Mouse (Mus musculus) spleen, postnatal 14 days (tissue): ENCODE data around the gene Nsmce1.

Experiments used
- DNase-seq, 2 experiments: peaks; one replicate each; pipeline ENCODE4 v3.0.0; 2021 to 2022; ENCODE audit warnings: low spot score in 2 of 2

Nsmce1 gene

GRCm38 (mm10) chr7:125491760-125492159 is 364 bp upstream of the Nsmce1 start:
- DNase-seq, result no peak

DNA sequence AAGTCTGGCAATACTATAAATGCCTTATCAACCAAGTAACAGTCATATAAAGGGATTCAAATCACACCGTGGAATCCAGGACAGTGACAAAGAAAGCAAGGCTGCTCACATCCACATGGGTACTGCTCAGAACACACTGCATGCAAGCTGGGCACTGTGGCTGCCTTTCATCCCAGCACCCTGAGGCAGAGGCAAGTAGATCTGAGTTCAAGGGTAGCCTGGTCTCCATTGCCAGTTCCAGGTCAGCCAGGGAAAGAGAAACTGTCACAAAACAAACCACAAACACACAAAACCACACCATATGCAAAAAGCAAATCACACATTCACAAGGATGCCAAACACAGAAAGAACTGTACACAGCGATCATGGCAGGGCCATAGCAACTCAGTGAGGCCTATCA is 1.8 kb downstream of the Nsmce1 start:
- DNase-seq, result no peak

DNA sequence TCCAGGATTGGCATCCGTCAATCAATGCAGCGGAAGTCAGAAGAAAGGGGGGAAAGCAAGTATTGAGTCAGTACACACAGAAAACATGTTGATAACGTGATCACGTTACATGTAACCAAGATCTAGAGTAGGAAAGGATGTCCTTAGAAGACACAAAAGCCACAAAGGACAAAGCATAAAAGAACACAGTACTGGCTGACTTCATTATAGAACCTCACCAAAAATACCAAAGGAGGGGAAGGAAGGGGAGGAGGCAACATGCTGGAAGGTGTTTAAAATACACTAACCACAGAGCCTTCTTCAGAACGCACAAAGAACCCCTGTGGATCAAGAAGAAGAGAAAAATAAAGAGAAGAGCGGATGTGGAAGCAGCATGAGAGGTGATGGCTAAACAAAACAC is 2.7 kb downstream of the Nsmce1 start:
- no peak for DNase-seq

DNA sequence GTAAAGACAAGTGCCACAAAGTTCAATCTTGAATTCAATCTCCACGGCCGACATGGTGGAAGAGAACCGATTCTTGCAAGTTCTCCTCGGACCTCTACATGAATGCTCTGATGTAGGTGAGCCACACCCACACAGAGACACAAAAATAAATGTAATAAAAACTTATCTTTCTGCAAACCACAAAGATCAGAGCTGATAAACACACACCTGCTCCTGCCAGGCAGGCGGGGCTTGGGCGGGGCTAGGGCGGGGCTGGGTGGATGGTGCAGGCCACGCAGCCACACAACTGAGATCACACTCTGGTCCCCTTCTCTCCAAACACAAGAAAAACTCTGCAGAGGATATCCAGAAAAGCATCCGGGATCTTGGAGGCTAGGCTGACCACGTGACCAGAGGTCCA is 4.3 kb downstream of the Nsmce1 start:
- no peak for DNase-seq

- DNase-seq, result no peak
Measured at GRCm38 (mm10) chr7:125486121-125486630, 5.2 kb downstream of the Nsmce1 start.

DNA sequence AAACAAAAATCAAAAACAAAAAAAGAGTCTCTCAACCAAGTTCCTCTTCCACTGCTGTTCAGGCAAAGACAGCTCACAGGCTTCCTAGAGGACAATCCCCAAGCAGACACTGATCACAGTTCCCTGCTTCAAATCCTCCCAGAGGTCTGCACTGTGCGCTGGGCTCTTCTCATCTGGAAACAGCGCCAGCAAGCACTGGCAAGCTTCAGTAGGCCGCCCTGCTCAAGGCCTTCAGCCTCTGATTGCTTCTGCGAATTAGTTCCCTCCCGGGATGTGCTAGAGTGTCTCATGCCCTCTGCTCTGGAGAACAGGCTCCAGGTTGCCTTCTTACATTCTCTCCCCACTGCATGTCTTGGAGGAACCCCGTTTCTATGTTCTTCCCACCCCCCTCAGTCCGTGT is 6.6 kb downstream of the Nsmce1 start:
- no peak for DNase-seq

DNA sequence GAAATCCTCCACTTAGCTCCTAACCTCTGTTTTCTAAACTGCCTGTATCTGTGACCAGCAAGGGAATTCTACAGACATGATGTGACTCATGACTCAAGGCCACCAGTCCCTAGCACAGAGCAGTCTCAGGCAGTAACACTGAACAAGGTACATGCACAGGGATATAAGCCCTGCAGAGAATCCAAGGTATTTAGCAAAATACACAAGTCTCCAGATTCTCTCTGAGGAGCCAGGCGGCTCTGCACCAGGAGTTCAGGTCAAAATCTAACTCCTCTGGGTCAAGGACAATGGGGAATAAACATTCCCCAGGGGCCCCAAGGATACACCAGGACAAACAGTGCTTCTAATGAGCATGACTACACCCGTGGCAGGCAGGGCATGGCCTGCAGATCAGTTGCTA is 8.5 kb downstream of the Nsmce1 start:
- no peak for DNase-seq

GRCm38 (mm10) chr7:125482339-125482738 is 9.1 kb downstream of the Nsmce1 start:
- DNase-seq, result no peak

- no peak for DNase-seq
Measured at GRCm38 (mm10) chr7:125480518-125480917, 10.9 kb downstream of the Nsmce1 start.

DNA sequence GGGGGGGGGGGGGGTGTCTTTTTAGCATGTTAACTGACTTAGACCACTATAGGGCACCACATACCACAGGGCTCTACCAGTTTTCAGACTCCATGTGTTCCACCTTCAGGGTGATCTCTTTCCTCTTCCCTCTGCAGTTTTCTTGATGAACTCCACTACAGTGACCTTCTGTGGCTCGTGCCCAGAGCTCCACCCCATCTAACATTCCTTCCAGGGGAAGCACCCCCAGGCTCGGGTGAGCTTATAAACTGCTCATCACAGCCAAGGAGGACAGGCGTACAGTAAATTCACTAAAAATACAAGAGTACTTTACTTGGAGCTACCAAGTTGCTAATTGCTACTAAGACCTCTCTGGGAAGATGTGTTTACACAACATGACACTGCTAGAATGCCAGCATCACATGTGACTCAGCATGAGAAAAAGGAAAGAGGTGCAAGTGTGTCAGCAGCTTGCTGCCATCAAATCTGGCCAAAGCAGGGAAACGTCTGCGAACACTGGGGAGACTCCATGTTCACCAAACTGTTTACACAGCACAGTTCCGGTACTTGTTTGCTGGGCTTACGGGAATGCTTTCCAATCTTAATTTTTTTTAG is 12.9 kb downstream of the Nsmce1 start:
- no peak for DNase-seq

- DNase-seq, result no peak
Measured at GRCm38 (mm10) chr7:125475601-125476251, 15.7 kb downstream of the Nsmce1 start.

DNA sequence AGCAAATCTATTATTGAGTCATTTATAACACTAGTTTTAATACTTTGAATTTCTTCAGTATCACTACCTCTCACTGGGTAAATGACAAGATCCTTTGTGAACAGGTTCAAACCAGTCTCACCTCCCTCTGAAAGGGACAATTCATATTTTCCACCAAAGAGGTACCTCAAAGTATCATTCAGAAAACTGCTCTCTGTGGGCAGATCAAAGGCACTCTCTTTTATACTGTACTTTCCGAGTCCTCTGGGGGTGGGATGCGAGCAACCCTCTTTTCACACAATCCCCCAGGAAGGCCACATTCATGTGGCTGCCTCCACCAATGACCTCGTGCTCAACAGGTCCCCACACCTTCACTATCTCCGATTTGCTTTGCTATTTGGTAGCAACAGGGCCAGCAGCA is 16.9 kb downstream of the Nsmce1 start:
- no peak for DNase-seq

- DNase-seq, result peak; percentile 67 to 81
Measured at GRCm38 (mm10) chr7:125471991-125472741, 19.2 kb downstream of the Nsmce1 start.

- DNase-seq, result no peak
Measured at GRCm38 (mm10) chr7:125470901-125471300, 20.5 kb downstream of the Nsmce1 start.

DNA sequence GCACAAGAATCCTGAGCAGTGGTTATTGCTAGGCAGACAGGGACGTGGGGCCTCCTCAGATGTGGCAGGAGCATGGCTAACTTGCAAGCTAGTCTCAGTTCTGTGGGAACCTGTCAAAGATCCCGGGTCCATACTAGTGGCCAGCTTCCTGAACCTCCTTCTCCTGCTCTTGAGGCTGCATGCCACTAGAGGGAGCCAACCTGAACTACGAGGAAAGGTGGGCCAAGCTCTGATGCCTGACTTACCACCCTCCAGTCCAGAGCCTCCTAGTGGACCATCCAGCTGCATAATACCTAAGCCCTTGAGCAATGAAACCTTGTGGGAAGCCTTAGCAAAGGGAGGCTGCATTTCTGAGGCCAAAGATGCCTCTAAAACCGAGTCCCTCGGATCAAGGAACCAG is 21.5 kb downstream of the Nsmce1 start:
- peak; percentile 57 to 75 for DNase-seq

- DNase-seq, result no peak
Measured at GRCm38 (mm10) chr7:125462200-125462599, 29.2 kb downstream of the Nsmce1 start.

DNA sequence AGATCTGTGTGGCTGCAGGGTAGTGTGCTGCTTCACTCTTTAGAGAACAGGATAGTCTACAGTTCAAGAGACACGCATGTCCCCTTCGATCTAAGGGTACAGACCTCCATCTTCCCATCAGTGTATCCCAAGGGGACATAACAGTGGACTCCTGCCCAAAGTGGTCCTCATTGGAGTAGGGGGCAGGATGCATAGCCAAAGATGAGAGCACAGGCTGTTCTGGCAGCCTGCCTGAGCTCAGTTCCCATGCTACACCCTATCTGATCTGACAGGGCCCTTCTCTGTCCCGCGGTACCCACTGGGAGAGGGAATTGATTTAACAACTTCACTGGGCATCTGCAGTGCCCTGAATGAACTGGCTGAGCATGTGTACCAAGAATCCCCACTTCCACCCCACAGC is 37.7 kb downstream of the Nsmce1 start:
- no peak for DNase-seq

DNA sequence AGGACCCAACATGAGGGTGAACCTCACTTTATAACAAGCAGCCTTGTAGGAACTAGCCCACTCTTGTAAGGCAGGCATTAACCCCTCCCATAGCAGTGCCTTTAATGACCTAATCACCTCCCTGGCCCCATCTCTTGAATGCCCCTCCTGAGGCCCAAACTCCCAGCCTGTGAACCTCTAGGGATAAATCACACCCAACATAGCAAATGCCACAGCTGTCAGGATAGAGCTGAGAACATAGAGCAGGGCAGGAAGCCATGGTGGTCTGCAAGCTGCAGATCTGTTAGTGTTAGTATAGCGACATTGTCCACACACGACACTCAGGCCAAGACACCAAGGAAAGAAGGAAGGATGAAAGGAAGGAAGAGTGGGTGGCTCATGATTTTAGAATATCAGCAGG is 40.3 kb downstream of the Nsmce1 start:
- DNase-seq, result no peak

DNA sequence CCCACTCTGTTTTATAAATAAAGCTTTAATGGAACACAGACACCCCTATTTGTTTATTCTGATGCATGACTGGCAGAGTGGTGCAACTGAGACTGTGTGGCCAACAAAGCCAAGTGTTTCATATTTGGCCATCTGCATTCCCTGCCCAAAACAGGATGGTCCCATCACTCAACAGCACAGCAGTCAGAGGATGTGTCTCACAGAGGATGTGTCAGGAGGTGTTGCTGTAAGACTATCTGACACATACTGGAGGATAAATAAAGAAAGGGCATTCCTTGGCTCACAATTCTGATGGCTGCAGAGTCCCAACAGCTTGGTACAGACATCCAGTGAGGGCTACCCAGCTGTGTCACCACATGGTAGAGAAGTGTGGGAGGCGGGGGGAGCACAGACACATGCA is 40.7 kb downstream of the Nsmce1 start:
- DNase-seq, result no peak

GRCm38 (mm10) chr7:125444464-125445401 is 46.7 kb downstream of the Nsmce1 start, which contains the start of gene Kdm8:
Kdm8 (plus strand) TSS chr7:125444676.
- DNase-seq, result peak; percentile 86 to 87

GRCm38 (mm10) chr7:125444076-125444463 is 47.3 kb downstream of the Nsmce1 start:
- no peak for DNase-seq

- DNase-seq, result no peak
Measured at GRCm38 (mm10) chr7:125442323-125442722, 49.1 kb downstream of the Nsmce1 start.
